Mouse (Mus musculus) embryonic facial prominence, embryonic 11.5 days (tissue): ENCODE results near the gene Lce1g. TPM values are rescaled to one million over a fixed set of nuclear protein-coding genes. Genes with fewer than 3 reads are reported as not detected.

Source experiments
- ATAC-seq: fragments of 200-750 bp; cut with Nextera tagmentation; replicated peaks from 2 replicates; pipeline ENCODE4 v1.8.0; 2017; ENCODE audit warnings: low read depth; ENCODE audit not compliant: insufficient number of reproducible peaks, low FRiP score, low TSS enrichment
- DNase-seq: peaks from one replicate; pipeline ENCODE4 v3.0.0-alpha.2; 2015; ENCODE audit warnings: low spot score
- H3K27ac ChIP-seq: fragments of 300-500 bp; sonication (generic); replicated peaks from 2 replicates; pipeline ENCODE4 v1.5.1; 2014; ENCODE audit warnings: mild to moderate bottlenecking, low read depth, low read length, control low read depth
- H3K27me3 ChIP-seq: fragments of 300-500 bp; sonication (generic); 2 replicates; pipeline ENCODE4 v1.6.1; 2014; ENCODE audit warnings: mild to moderate bottlenecking, low read length, moderate library complexity, mixed read lengths; ENCODE audit not compliant: control insufficient read depth, insufficient read depth
- H3K36me3 ChIP-seq: fragments of 300-500 bp; sonication (generic); replicated peaks from 2 replicates; pipeline ENCODE4 v1.6.1; 2014; ENCODE audit warnings: low read depth, mild to moderate bottlenecking, low read length, moderate library complexity, mixed read lengths; ENCODE audit not compliant: control insufficient read depth, insufficient read depth
- H3K4me1 ChIP-seq: fragments of 300-500 bp; sonication (generic); 2 replicates; pipeline ENCODE4 v1.6.1; 2014; ENCODE audit warnings: low read length, mixed read lengths; ENCODE audit not compliant: control insufficient read depth, insufficient read depth
- H3K4me2 ChIP-seq: fragments of 300-500 bp; sonication (generic); 2 replicates; pipeline ENCODE4 v1.6.1; 2014; ENCODE audit warnings: low read depth, mild to moderate bottlenecking, control low read depth, low read length, moderate library complexity
- H3K4me3 ChIP-seq: fragments of 300-500 bp; sonication (generic); 2 replicates; pipeline ENCODE4 v1.5.1; 2014; ENCODE audit warnings: low read depth, low read length, control low read depth
- H3K9ac ChIP-seq: fragments of 300-500 bp; sonication (generic); replicated peaks from 2 replicates; pipeline ENCODE4 v1.6.1; 2014; ENCODE audit warnings: mild to moderate bottlenecking, control low read depth, low read length
- H3K9me3 ChIP-seq: fragments of 300-500 bp; sonication (generic); replicated peaks from 2 replicates; pipeline ENCODE4 v1.6.1; 2016; ENCODE audit warnings: mild to moderate bottlenecking, low read length, inconsistent platforms, mixed read lengths; ENCODE audit not compliant: control insufficient read depth
- WGBS: fragments of 180-500 bp; shearing (Covaris S2); extraction: QIAGEN DNeasy Blood & Tissue Kit; methylation state at CpG from one replicate; pipeline ENCODE4 v1.1.7; 2014; 5-methylcytosine and 5-hydroxymethylcytosine counted together
- polyA plus RNA-seq: library from polyadenylated mRNA; unstranded; fragments of >200 nt; fragmentation: Nextera tagmentation; extraction: Ambion mirVana; gene quantifications from 2 replicates; pipeline ENCODE4 v1.2.1, GENCODE M21; 2014

The Lce1g gene
- polyA plus RNA-seq, 1 experiment from 2014 or later: not detected

- no peak within 1 kb of the TSS for H3K9ac ChIP-seq
- no peak within 1 kb of the TSS for H3K4me3 ChIP-seq
- no peaks in the 10 kb centered on the region for H3K36me3 ChIP-seq
- no peak within 1 kb of the TSS for H3K4me2 ChIP-seq
- H3K27ac ChIP-seq: no peak within 1 kb of the TSS
- H3K9me3 ChIP-seq: no peaks in the 10 kb centered on the region
- WGBS: 77% methylated on average over 3 of the region's 3 CpGs
- DNase-seq: no peak
- H3K4me1 ChIP-seq: no peaks in the 10 kb centered on the region
- no peaks in the 10 kb centered on the region for H3K27me3 ChIP-seq
- ATAC-seq: no peak
These were observed 31.9 kb downstream of the Lce1g start, which contains the start of gene Lce1f for GRCm38 (mm10) chr3:92720250-92720649. Lce1f (minus strand) TSS chr3:92720350.

GRCm38 (mm10) chr3:92715122-92715521 is 37.0 kb downstream of the Lce1g start:
- no peaks in the 10 kb centered on the region for H3K27me3 ChIP-seq
- H3K4me3 ChIP-seq: no peak overlapping the region
- H3K4me2 ChIP-seq: no peak overlapping the region
- no peaks in the 10 kb centered on the region for H3K36me3 ChIP-seq
- H3K9me3 ChIP-seq: no peaks in the 10 kb centered on the region
- no peaks in the 10 kb centered on the region for H3K4me1 ChIP-seq
- ATAC-seq (no peak), DNase-seq (no peak)
- H3K27ac ChIP-seq: no peak overlapping the region
- H3K9ac ChIP-seq: no peak overlapping the region

GRCm38 (mm10) chr3:92708974-92709373 is 43.2 kb downstream of the Lce1g start, which contains the start of gene Lce1e:
Lce1e (minus strand) TSS chr3:92709074.
- Histone ChIP-seq H3K36me3 (no peaks in the 10 kb centered on the region), H3K4me2 (no peak within 1 kb of the TSS), H3K9ac (no peak within 1 kb of the TSS), H3K4me1 (no peaks in the 10 kb centered on the region), H3K27me3 (no peaks in the 10 kb centered on the region), H3K9me3 (no peaks in the 10 kb centered on the region), H3K27ac (no peak within 1 kb of the TSS), H3K4me3 (no peak within 1 kb of the TSS)
- ATAC-seq: no peak
- DNase-seq: no peak
- 84% methylated on average over 2 of the region's 2 CpGs for WGBS

Other genes with a start within 250 kb of the Lce1g start
- not detected in 2 replicates for gene 2310046K23Rik, start 217.8 kb downstream of the Lce1g start, polyA plus RNA-seq
- 0.17 TPM in 1 of 2 replicates, not detected in the other for gene Ivl, start 178.6 kb downstream of the Lce1g start, polyA plus RNA-seq
- gene Smcp, start 163.3 kb downstream of the Lce1g start, polyA plus RNA-seq: not detected in 2 replicates
- not detected in 2 replicates for gene 2210017I01Rik, start 144.8 kb downstream of the Lce1g start, polyA plus RNA-seq
- not detected in 2 replicates for gene Lce6a, start 130.7 kb downstream of the Lce1g start, polyA plus RNA-seq
- not detected in 2 replicates for gene Lce1a1, start 104.0 kb downstream of the Lce1g start, polyA plus RNA-seq
- gene Lce1b, start 95.4 kb downstream of the Lce1g start, polyA plus RNA-seq: not detected in 2 replicates
- gene Lce1a2, start 82.0 kb downstream of the Lce1g start, polyA plus RNA-seq: not detected in 2 replicates
- gene Lce1c, start 73.1 kb downstream of the Lce1g start, polyA plus RNA-seq: not detected in 2 replicates
- not detected in 2 replicates for gene Lce1d, start 65.1 kb downstream of the Lce1g start, polyA plus RNA-seq
- not detected in 2 replicates for gene Lce1e, start 43.3 kb downstream of the Lce1g start, polyA plus RNA-seq
- gene Lce1f, start 32.0 kb downstream of the Lce1g start, polyA plus RNA-seq: not detected in 2 replicates
- not detected in 2 replicates for gene Gm38119, start 13.2 kb downstream of the Lce1g start, polyA plus RNA-seq
- gene Lce1h, start 12.7 kb upstream of the Lce1g start, polyA plus RNA-seq: not detected in 2 replicates
- not detected in 2 replicates for gene Lce1i, start 26.6 kb upstream of the Lce1g start, polyA plus RNA-seq
- not detected in 2 replicates for gene Lce1j, start 38.2 kb upstream of the Lce1g start, polyA plus RNA-seq
- not detected in 2 replicates for gene Lce1k, start 55.6 kb upstream of the Lce1g start, polyA plus RNA-seq
- gene Kprp, start 74.9 kb upstream of the Lce1g start, polyA plus RNA-seq: not detected in 2 replicates
- not detected in 2 replicates for gene Lce1l, start 98.9 kb upstream of the Lce1g start, polyA plus RNA-seq
- not detected in 2 replicates for gene 2310050C09Rik, start 117.9 kb upstream of the Lce1g start, polyA plus RNA-seq
- gene Lce3a, start 173.9 kb upstream of the Lce1g start, polyA plus RNA-seq: not detected in 2 replicates
- not detected in 2 replicates for gene Lce3b, start 180.6 kb upstream of the Lce1g start, polyA plus RNA-seq
- not detected in 2 replicates for gene Lce3c, start 192.1 kb upstream of the Lce1g start, polyA plus RNA-seq
- gene Lce3d, start 205.1 kb upstream of the Lce1g start, polyA plus RNA-seq: not detected in 2 replicates
- not detected in 2 replicates for gene Lce3e, start 214.7 kb upstream of the Lce1g start, polyA plus RNA-seq
- not detected in 2 replicates for gene Lce3f, start 239.9 kb upstream of the Lce1g start, polyA plus RNA-seq